Mouse (Mus musculus): Measurements from ENCODE around the gene Tnnc1.

Gene Tnnc1

GRCm38 (mm10) chr14:31252091-31252490, 44.0 kb downstream of the Tnnc1 start:
- DNase-seq (ENCODE audit: low spot score in 2 of 2): no peak

GRCm38 (mm10) chr14:31258476-31259050, 50.5 kb downstream of the Tnnc1 start:
- no peak for DNase-seq (ENCODE audit: low spot score in 2 of 2)

- DNase-seq (ENCODE audit: low spot score in 2 of 2): no peak
Observed at GRCm38 (mm10) chr14:31260374-31260773, 52.3 kb downstream of the Tnnc1 start.

DNA sequence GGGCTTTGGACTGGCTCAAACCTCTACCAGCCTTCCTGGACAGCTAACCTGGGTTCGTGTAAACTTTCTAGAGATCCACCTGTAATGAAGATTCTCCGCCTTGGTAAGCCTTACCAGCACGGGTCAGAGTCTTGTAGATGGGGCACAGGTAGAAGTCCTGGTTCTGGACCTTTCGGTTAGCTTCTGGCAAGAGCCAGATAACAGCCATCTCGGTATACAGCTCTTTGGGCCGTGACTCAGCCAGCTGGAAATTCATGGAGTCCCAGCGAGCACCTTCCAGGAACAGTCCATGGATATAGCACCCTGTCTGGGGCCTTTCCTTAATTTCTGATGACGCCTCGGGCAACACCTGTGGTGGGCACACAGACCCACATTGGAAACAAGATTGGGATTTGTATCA, 52.8 kb downstream of the Tnnc1 start:
- no peak for DNase-seq (ENCODE audit: low spot score in 2 of 2)

Data from natural killer cell, adult 2 months (primary cell).